Mouse (Mus musculus) hindbrain, embryonic 16.5 days (tissue): ENCODE data around the gene Hck. TPM values are rescaled to one million over a fixed set of nuclear protein-coding genes. Genes with fewer than 3 reads are reported as not detected.

Source experiments
- ATAC-seq: fragments of 200-750 bp; cut with Nextera tagmentation; 2 replicates; pipeline ENCODE4 v1.8.0; 2017; ENCODE audit warnings: moderate TSS enrichment, moderate library complexity
- H3K27ac ChIP-seq: fragments of 300-500 bp; sonication (generic); 2 replicates; pipeline ENCODE4 v1.5.1; 2014; ENCODE audit warnings: low read depth, mild to moderate bottlenecking, control low read depth, low read length, moderate library complexity
- H3K27me3 ChIP-seq: fragments of 300-500 bp; sonication (generic); replicated peaks from 2 replicates; pipeline ENCODE4 v1.6.1; 2014; ENCODE audit warnings: low read length; ENCODE audit not compliant: control insufficient read depth, insufficient read depth
- H3K36me3 ChIP-seq: fragments of 300-500 bp; sonication (generic); 2 replicates; pipeline ENCODE4 v1.6.1; 2014; ENCODE audit warnings: mild to moderate bottlenecking, low read length, moderate library complexity, mixed read lengths; ENCODE audit not compliant: control insufficient read depth, insufficient read depth
- H3K4me1 ChIP-seq: fragments of 300-500 bp; sonication (generic); 2 replicates; pipeline ENCODE4 v1.6.1; 2014; ENCODE audit warnings: low read depth, low read length; ENCODE audit not compliant: control insufficient read depth, insufficient read depth
- H3K4me2 ChIP-seq: fragments of 300-500 bp; sonication (generic); 2 replicates; pipeline ENCODE4 v1.6.1; 2014; ENCODE audit warnings: mild to moderate bottlenecking, low read length, control low read depth, moderate library complexity
- H3K4me3 ChIP-seq: fragments of 300-500 bp; sonication (generic); 2 replicates; pipeline ENCODE4 v1.5.1; 2014; ENCODE audit warnings: mild to moderate bottlenecking, low read length, control low read depth, moderate library complexity
- H3K9ac ChIP-seq: fragments of 300-500 bp; sonication (generic); 2 replicates; pipeline ENCODE4 v1.6.1; 2014; ENCODE audit warnings: low read depth, mild to moderate bottlenecking, control low read depth, low read length, moderate library complexity
- H3K9me3 ChIP-seq: fragments of 300-500 bp; sonication (generic); 2 replicates; pipeline ENCODE4 v1.6.1; 2014; ENCODE audit warnings: mild to moderate bottlenecking, low read length, moderate library complexity; ENCODE audit not compliant: control insufficient read depth
- WGBS: fragments of 180-500 bp; shearing (Covaris S2); extraction: QIAGEN DNeasy Blood & Tissue Kit; methylation state at CpG from one replicate; pipeline ENCODE4 v1.1.7; 2014; 5-methylcytosine and 5-hydroxymethylcytosine counted together
- polyA plus RNA-seq: library from polyadenylated mRNA; unstranded; fragments of >200 nt; fragmentation: Nextera tagmentation; extraction: Ambion mirVana; gene quantifications from 2 replicates; pipeline ENCODE4 v1.2.1, GENCODE M21; 2015

The Hck gene
- polyA plus RNA-seq, 1 experiment from 2014 or later: 5.3 TPM

DNA sequence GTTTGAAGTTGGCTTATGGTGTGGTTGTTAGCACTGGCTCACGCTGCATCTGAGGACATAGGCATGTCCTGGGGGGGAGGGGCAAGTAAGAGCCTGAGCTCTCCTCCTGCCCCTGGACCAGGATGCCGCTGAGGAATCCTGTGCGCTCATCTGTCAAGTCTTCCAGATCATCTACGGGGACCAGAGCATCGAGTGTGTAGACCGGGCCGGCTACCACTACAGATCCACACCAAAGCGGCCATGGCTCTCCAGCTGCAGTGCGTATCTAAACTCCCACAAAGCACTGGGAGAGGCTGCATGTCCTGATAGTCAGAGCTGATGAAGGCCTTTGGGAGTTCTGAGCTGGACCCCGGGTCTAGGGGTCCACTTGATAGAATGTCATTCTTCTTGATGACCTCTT is 33.6 kb upstream of the Hck start:
- Histone ChIP-seq H3K4me3 (no peak overlapping the region), H3K9me3 (no peaks in the 10 kb centered on the region), H3K9ac (no peak overlapping the region), H3K4me1 (peaks cover 5% of the 10 kb centered on the region), H3K4me2 (no peak overlapping the region), H3K36me3 (no peaks in the 10 kb centered on the region), H3K27ac (no peak overlapping the region), H3K27me3 (peaks cover 24% of the 10 kb centered on the region)
- ATAC-seq: no peak
- WGBS: 87% methylated on average over 10 of the region's 10 CpGs

DNA sequence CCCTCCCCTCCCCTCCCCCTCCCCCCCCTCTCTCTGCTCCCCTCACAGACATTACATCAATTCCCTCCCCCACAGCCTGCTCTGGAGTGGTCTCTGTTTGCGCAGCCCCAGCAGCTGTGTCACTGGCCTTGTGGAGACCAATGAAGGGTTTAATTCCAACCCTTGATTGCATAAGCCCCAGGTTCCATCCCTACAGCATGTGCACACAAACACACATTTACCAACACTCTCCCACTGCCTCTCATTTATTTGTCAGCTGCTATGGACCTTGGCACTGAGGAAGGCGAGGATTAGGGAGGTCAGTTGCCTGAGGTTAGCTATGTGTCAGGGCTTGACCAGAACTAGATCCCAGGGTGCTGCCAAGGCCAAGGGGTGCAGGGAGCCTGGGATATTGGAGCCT is 32.3 kb upstream of the Hck start:
- peaks cover 15% of the 10 kb centered on the region for H3K27me3 ChIP-seq
- no peak overlapping the region for H3K27ac ChIP-seq
- no peak overlapping the region for H3K4me2 ChIP-seq
- no peak overlapping the region for H3K4me3 ChIP-seq
- H3K9me3 ChIP-seq: no peaks in the 10 kb centered on the region
- no peak for ATAC-seq
- peaks cover 5% of the 10 kb centered on the region for H3K4me1 ChIP-seq
- H3K9ac ChIP-seq: no peak overlapping the region
- H3K36me3 ChIP-seq: no peaks in the 10 kb centered on the region
- WGBS: 53% methylated on average over 2 of the region's 2 CpGs

DNA sequence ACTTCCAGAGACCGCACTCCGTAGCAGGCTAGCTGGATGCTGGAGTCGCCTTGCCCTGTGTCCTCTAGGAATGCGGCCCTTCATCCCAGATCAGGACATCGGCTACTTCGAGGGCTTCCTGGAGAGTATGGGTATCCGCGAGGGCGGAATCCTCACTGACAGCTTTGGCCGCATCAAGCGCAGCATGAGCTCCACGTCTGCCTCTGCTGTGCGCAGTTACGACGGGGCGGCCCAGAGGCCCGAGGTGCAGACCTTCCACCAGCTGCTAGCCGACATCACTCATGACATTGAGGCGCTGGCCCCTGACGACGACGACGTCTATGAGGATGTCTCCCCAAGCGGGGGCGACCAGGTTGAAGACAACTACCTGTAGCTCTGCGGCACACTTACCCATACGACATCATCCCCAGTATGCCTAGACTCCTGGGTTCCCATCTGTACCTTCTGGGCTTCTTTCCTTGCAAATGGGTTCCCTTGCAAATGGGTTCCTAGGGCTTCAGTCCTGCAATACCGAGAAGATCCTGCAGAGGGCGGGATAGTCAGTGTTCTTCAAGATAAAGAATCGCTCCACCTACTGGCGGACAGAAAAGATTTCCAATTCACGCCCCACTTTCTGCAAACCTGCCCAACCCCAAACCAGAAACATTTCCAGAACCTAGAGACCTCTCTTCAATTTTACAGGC is 27.3 kb upstream of the Hck start:
- Histone ChIP-seq H3K9me3 (no peaks in the 10 kb centered on the region), H3K27ac (no peak overlapping the region), H3K4me1 (no peaks in the 10 kb centered on the region), H3K36me3 (no peaks in the 10 kb centered on the region), H3K4me2 (no peak overlapping the region), H3K27me3 (no peaks in the 10 kb centered on the region), H3K9ac (no peak overlapping the region), H3K4me3 (no peak overlapping the region)
- 37% methylated on average over 32 of the region's 32 CpGs for WGBS
- ATAC-seq: no peak

DNA sequence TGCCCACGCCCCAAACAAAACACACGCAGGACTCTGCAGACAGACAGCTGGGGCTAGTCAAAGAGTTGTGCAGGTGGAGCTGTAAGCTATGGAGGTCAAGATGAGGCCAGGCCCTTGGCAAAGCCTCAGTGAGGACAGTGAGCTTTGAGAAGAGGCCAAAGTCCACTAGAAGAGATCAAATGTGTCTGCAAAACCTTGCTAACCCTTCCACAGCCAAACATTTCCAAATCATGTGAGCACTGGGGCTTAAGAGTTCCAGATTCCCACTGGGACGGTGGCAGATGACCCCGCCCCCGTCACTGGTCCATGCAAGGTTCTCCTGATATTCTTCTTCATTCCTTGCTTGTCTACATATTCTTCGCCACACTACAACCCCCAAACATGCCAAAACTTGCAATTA is 26.4 kb upstream of the Hck start:
- ATAC-seq: no peak
- Histone ChIP-seq H3K27ac (no peak overlapping the region), H3K9ac (no peak overlapping the region), H3K36me3 (no peaks in the 10 kb centered on the region), H3K27me3 (no peaks in the 10 kb centered on the region), H3K9me3 (no peaks in the 10 kb centered on the region), H3K4me2 (no peak overlapping the region), H3K4me3 (no peak overlapping the region), H3K4me1 (no peaks in the 10 kb centered on the region)
- 81% methylated on average over 6 of the region's 6 CpGs for WGBS

DNA sequence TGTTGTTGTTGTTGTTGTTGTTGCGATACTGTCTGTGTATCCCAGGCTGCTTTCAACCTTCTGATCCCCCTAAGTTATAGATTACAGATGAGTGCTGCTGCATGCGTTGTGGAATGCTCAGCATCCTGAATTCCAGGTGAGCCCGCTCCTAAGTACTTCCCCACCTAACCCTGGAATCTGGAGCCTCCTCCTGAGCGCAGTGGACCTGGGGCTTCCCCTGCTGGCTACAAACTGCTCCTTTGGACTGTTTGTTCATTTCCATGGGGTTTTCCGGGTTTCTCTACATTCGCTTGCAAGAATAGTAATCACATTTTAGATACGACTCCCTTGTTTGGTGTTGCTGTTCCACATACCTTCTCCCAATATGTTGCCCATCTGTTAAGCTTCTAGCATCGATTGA is 25.0 kb upstream of the Hck start:
- no peaks in the 10 kb centered on the region for H3K36me3 ChIP-seq
- no peak overlapping the region for H3K27ac ChIP-seq
- no peak overlapping the region for H3K9ac ChIP-seq
- no peaks in the 10 kb centered on the region for H3K27me3 ChIP-seq
- H3K9me3 ChIP-seq: no peaks in the 10 kb centered on the region
- 85% methylated on average over 8 of the region's 8 CpGs for WGBS
- no peaks in the 10 kb centered on the region for H3K4me1 ChIP-seq
- no peak overlapping the region for H3K4me3 ChIP-seq
- ATAC-seq: no peak
- H3K4me2 ChIP-seq: no peak overlapping the region

DNA sequence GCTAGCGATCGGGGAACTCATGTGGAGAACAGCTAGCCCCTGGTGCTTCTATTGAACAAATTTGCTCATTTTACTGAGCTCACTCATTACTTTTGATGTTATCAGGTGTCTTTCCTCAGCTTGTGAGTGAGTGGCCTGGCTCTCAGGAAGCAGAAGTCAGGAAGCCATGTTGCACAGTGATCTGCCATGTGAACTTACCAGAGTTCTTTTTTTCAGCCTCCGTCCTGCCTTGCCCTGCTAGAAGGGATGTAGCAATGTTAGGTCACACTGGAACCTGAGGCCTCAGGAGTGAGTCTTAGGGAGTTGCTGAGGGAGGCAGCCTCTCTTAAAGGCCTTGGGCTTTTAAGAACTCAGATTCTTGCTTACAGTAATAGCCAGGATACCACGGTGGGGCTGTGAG is 24.4 kb upstream of the Hck start:
- no peak for ATAC-seq
- no peak overlapping the region for H3K4me3 ChIP-seq
- no peaks in the 10 kb centered on the region for H3K9me3 ChIP-seq
- 83% methylated on average over 4 of the region's 4 CpGs for WGBS
- H3K9ac ChIP-seq: no peak overlapping the region
- no peak overlapping the region for H3K27ac ChIP-seq
- H3K36me3 ChIP-seq: no peaks in the 10 kb centered on the region
- no peaks in the 10 kb centered on the region for H3K27me3 ChIP-seq
- no peaks in the 10 kb centered on the region for H3K4me1 ChIP-seq
- no peak overlapping the region for H3K4me2 ChIP-seq

DNA sequence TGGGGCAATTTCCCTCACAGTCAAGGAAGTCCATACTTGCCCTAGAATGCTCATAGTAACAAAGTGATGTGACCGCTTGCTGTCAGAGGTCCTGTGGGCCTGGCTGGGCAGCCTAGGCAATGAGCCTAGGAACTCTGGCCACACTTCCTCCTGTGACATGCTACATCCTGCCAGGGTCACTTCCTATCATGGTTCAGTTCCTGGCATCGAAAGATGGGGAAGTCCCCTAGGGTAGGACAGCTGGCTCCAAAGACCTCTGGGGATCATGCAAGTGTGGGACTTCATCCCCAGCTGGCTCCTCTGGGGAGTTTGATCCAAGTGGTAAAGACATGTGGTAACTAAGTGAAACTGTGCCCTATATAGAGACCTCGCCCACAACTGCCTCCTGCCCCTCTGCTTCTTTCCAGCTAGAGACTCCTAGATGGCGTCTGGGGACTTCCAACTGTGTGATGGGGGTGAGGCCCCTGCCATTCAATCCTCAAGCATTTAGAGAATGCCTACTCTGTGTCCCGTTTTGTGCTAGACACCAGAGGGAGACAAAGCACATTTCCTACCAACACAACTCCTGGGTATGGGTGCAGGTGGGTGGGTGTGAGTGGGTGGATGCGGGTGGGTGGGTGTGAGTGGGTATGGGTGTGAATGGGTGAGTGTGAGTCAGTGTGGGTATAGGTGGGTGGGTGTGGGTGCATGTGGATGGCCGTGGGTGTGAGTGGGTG is 23.8 kb upstream of the Hck start:
- 66% methylated on average over 7 of the region's 7 CpGs for WGBS
- Histone ChIP-seq H3K27ac (no peak overlapping the region), H3K36me3 (no peaks in the 10 kb centered on the region), H3K4me1 (no peaks in the 10 kb centered on the region), H3K9ac (no peak overlapping the region), H3K27me3 (no peaks in the 10 kb centered on the region), H3K9me3 (no peaks in the 10 kb centered on the region), H3K4me2 (no peak overlapping the region), H3K4me3 (no peak overlapping the region)
- no peak for ATAC-seq

DNA sequence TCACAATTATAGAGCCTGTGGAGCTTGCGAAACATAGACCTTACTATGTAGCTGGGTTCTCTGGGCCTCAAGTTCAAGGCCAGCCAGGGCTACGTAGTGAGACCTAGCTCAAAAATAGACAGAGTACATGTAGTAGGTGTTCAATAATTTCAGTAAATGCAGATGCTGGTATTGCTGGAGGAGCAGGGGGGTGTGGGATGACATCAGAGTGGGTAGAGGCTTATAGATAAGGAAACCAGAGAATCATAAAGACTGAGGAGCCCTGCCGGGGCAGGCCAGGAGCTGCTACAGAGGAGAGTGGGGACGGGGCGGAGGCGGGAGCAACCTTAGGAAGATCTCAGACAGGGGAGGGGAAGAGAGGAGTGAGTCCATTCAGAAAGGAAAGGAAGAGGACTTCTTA is 22.7 kb upstream of the Hck start:
- Histone ChIP-seq H3K4me2 (no peak overlapping the region), H3K9ac (no peak overlapping the region), H3K4me1 (no peaks in the 10 kb centered on the region), H3K36me3 (no peaks in the 10 kb centered on the region), H3K4me3 (no peak overlapping the region), H3K27me3 (no peaks in the 10 kb centered on the region), H3K9me3 (no peaks in the 10 kb centered on the region), H3K27ac (no peak overlapping the region)
- no peak for ATAC-seq
- 85% methylated on average over 6 of the region's 6 CpGs for WGBS

DNA sequence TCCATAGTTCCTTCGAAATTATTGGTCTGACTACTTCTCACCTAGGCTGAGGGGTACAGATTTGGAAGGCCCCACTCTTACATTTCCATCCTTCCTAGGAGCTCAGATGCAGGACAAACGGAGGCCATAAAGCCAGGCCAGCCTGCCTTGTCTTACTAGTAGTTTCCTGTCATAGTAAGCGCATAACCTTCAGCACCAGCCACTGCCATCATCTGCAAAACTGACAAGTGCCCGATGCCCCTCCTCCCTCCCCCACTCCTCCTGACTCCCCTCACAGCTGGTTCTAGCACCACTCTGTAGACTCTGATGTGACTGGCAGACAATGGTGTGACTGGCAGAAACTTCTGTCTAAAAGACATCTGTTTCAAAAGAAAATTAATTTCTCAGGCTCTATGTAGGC is 22.1 kb upstream of the Hck start:
- Histone ChIP-seq H3K36me3 (no peaks in the 10 kb centered on the region), H3K27ac (no peak overlapping the region), H3K9ac (no peak overlapping the region), H3K4me3 (no peak overlapping the region), H3K27me3 (no peaks in the 10 kb centered on the region), H3K9me3 (no peaks in the 10 kb centered on the region), H3K4me1 (no peaks in the 10 kb centered on the region), H3K4me2 (no peak overlapping the region)
- 91% methylated on average over 4 of the region's 4 CpGs for WGBS
- no peak for ATAC-seq
